Mouse (Mus musculus): ENCODE data around the gene Tulp3.

GRCm38 (mm10) chr6:128279099-128279498, 76.6 kb downstream of the Tulp3 start:
- TF ChIP-seq EP300 (IDR thresholded peaks at IDR 0.05; ENCODE audit: low read depth), result no peak
- TF ChIP-seq CTCF (IDR thresholded peaks at IDR 0.05; ENCODE audit: low read depth), result no peak

All from heart, postnatal 0 days (tissue).